Mouse (Mus musculus) kidney, adult 8-10 months (tissue): ENCODE measurements around the gene Tmem117.

ENCODE experiments used
- DNase-seq, 2 experiments: peaks; one replicate each; pipeline ENCODE4 v3.0.0; 2022

Gene Tmem117

DNA sequence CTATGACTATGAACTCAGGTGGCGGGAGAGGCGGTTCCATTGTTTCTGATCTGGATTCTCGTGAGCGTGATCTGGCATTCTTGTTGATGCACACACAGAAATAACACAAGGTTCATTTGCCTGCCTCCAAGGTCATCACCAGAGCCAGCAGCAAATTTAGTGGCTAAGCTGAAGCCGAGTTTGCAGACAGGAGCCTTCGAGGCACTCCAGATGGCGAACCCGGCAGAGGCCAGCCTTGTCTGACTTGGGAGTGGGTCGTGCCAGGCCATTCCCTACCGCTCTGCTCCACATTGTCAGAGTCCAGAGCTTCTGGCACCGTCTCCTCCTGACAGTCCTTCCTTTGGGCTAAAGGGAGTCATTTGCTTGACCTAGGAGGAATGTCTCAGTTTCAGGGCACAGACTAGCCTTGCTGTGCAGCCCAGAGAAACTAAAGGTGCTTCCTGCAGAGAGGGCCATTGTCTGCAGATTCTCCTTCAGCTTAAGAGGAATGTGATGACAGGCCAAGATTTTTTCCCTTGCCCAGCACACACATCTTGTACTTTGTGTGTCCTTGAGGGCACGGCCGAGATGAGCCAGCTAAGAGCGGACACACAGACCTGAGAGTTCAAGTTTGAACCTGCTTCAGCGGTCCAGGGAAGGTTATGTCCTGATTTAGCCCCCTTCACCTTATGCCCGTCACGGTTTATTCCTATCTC lies 20.2 kb downstream of the Tmem117 start:
- peak; percentile 26 to 41 for DNase-seq

DNA sequence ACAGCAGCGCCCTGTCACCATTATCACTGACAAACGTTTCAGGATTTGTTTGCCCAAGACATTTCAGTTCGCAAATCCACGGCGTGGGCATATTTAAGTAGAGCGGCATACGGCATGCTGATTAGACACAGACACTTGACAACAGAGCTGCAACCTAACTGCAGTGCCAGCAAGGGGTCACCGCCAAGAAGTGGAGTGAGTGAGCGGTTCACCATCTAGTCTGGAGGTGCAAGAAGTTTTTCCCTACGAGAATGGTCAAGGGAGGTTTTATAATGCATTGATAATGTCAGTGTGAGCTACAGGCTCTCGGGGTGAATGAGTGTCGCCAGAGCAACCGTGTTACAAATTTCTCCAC lies 20.7 kb downstream of the Tmem117 start:
- DNase-seq = no peak

DNA sequence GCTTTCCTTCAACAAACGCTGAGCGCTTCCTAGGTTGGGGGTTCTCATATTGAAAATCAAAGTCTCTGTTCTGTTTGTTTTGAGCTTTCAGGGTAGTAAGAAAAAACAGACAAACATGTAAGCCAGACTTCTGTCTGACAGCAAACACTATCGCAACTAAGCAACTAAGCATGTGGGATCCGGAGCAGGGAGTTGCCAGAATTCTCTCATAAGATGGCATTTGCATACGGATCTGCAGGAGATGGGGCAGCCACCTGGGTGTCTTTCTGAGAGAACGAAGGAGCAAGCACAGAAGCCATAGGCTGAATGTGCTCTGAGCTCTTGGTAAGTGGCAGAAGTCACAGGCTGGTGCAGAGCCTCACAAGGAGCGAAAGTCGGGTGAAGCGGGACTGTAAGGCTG lies 22.3 kb downstream of the Tmem117 start:
- DNase-seq = no peak

DNA sequence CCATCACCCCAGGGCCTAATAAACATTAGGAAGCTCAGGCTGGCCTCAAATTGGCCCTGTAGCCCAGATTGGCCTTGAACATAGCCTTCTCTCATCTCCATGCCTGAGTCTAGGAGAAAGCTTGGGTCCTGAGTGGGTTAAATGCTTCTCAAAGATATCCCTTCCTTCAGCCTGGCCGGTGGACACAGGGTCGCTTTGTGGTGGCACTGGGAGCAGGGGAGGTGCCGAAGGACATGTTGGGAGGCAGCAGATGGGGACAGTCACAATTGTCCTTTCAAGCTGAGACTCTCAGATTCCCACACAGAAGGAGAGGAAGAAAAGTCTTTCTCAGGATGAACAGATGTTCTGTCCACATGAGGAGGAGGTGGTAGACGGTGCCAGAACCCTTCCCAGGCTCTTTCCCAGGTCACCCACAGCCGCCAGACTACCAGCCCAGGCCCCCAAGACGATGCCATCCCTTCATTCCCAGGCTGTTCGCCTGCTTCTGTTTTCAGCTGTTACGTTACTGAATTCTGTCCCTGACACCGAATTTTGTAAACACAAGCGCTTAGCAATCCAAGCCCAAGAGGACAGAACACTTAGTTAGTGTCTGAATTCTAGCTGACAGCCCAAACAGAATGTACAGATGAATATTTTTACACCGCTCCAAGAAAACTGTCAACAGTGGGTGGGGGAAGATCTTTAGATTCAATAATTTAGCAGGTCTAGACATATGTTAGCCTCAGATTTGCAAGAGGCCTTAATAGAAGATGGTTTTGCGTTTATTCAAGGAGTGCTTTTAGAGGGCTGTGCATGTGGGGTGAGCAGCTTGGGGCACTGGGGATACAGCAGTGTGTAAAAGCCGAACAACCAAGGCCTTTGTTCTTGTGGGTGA lies 23.2 kb downstream of the Tmem117 start:
- DNase-seq = no peak

DNA sequence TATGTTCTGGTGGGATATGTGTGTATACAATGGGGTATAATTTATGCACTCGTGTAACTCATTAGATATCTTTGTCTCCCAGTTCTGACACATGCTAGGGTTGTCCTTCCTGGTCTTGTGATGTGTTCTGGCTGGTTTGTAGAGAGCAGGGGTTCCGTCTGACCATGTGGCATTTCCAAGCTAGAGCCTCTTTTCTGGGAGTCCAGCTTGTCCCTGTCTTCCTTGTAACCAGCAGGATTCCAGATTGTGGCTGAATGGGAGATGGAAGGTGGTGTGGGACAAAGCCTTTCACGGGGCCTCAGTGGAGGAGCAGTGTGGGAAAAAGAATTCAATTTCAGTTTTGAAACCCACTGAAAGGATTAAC lies 23.8 kb downstream of the Tmem117 start:
- DNase-seq = no peak

DNA sequence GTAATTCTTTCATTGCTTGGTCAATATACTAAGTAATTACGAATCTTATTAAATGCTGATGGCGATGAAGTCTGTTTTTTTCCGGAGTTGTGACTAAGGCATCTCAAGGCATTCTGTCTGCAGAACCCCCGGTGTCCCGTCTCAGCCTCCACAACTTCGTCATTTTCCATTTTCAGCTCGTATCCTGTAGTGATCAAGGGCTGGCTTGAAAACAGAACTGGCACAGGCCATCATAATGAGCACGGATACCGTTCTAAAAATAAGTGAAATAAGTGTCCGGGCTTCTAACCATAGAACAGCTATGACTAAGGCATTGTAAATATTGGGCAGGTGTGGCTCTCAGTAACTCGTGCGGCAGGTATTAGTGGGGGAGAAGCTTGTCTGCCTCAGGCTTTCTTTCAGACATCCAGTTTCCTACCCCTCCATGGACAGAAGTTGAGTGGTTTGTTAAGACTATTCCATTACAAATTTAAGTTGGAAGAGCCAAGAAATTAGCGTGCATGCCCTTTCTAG lies 26.8 kb downstream of the Tmem117 start:
- no peak for DNase-seq

DNA sequence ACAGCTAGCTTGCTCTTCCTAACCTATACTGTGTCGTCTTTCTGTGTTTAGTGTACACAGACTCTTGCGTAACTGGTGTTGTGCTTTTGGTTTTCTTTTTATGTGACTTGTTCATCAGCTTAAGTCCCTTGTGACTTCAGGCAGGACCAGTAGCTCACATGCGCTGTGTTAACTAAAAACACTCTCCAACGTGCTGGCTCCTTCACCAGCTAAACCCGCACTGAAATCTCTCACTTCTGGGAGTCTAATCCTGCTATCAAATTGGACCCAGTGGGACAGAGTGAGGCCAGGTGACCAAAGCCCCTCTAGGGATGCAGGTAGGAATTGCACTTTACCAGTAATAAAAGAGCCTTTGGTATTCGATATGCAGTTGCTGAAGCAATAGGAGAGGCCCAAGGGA lies 28.9 kb downstream of the Tmem117 start:
- no peak for DNase-seq

DNA sequence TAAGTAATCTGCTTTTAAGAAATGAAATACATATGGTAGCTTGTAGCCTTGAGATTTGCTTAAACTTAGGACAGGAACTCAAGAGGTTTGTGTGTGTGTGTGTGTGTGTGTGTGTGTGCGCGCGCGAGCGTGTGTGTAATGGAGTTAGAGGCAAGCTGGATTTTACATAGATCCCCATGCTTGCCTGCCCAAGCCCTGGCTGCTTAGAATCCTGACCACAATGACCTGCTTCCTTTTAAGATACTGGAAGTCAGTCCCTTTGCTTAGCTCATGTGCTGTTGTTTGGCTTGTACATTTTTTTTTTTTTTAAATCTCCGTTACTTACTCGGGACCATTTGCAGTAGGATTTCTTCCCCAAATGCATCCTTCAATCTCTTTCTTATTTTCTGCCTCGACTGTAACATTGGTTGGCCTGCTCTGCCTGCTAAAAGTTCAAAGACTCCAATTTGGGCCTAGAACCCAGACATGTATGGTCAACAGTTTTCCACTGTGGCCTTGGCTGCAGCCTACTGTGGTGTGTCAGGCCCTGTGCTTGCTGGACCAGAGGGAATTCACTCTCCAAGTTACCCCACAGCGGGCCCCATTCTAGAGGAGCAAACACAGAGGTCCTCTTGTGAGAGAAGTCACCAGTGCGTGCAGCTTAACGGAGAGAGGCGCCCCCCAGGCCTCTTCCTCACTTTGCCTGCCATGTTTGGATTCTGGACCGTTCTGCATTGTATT lies 29.5 kb downstream of the Tmem117 start:
- no peak for DNase-seq

DNA sequence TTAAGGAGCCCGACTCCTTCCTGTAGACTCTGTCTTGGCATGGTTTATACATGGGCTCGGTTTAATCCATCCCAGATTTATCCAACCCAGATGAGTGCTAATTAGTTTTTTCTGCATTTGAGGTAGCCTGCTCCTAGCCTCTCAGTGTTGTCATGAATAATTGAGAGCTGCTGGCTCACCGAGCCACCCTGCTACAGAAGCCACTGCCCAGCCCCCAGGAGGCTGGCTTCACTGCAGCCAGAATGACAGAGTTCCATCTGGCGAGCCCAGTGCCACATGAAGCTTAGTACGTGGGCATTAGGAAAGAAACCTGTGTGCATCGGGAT lies 30.0 kb downstream of the Tmem117 start:
- DNase-seq = no peak

DNA sequence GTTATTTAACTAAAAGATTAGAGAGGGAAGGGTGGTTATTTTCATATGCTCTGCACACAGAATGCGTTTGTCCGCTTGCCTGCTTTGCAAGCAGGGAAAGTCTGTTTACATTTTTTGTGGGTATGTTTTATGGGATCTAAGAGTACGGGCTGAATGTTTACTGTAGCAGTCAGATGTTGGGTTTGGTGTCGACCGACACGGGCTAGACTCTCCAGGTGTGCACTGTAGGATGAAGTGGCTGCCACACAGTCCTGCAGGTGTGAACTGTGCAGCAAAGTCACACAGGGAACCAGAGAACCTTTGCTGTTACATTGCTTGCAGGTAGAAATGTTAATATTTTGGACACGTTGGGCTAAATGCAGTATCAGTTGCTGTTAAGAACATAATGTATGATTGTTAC lies 31.9 kb downstream of the Tmem117 start:
- DNase-seq = no peak

DNA sequence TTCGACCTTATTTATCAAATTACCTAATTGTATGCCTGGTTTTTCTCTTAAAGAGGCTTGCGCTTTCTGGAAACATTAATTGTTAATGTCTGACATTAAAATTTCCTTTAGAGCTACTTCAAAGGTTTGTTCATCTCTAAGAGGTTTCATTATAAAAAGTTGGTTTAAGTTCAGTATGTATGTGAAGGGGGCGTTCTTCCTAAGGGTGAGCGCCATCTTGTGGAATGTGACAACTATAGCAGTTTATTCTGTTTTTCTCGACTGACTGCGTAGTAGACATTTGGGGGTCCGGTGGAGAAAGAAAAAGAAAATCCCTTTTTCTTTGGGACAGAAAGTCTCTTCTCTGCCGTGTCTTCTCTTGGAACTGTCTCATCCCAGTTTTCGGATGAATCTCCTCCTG lies 32.4 kb downstream of the Tmem117 start:
- no peak for DNase-seq

DNA sequence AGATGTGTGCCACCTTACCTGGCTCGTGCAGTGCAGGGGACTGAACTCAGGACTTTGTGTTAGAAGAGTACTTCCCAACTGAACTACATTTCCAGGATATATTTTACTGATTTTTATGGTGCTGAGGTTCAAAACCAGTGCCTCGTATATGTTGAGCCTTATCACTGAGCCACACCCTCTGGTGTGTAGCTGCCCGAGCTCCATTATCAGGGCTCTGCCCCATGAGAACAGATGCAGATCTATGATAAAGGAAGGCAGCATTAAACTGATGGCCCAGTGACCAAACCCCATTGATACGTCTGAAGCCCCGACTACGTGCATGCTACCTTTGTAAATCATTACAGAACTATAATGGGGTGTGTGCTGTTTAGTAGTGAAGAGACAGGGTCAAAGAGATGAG lies 35.6 kb downstream of the Tmem117 start:
- no peak for DNase-seq

DNA sequence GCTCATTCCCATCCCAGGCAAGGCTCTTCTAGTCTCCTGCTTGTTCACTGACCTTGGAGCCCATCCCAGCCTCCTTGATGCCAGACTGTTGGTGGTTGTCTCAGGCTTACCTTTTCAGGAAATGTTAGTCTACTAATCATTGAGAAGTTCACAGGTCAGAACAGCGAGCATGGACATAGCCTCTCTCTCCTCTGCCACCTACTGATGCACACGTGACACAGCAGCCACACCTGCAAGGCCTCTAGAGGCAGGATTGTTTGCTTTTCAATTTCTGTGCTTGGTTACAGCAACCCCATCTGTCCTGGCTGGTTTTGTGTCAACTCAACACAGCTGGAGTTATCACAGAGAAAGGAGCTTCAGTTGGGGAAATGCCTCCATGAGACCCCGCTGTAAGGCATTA lies 52.1 kb downstream of the Tmem117 start:
- no peak for DNase-seq

DNA sequence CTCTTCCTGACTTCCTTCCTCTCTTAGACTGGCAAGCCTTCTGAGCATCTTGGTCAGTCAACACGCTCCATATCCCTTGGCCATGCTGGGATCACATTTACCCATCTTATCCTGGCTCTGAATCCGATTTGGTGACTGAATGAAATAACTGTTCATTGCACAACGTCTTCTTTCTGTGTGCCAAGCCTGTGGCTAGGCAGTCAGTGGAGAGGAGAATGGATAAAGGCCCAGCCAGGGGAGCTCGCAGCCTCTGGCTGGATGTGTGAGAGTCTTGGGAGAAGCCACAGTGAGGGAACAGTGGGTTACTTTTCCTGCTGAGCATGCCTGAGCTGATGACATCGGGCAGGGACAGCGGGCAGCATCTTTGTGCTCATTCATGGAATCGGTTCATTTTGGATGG lies 55.2 kb downstream of the Tmem117 start:
- no peak for DNase-seq

DNA sequence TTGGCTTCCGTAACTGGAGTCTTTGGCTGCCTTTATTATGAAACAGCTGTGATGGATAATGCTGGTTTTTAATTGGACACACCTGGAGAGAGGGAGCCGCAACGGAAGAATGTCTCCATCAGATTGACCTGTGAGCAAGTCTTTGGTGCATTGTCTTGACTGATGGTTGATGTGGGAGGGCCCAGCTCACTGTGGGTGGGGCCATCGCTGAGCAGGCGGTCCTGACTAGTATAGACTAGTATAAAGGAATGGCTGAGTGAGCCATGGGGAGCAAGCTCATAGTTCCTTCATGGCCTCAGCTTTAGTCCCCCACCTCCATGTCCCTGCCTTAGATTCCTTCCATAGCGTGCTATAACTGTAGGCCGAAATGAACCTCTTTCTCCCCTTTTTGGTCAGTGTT lies 58.1 kb downstream of the Tmem117 start:
- DNase-seq = no peak

DNA sequence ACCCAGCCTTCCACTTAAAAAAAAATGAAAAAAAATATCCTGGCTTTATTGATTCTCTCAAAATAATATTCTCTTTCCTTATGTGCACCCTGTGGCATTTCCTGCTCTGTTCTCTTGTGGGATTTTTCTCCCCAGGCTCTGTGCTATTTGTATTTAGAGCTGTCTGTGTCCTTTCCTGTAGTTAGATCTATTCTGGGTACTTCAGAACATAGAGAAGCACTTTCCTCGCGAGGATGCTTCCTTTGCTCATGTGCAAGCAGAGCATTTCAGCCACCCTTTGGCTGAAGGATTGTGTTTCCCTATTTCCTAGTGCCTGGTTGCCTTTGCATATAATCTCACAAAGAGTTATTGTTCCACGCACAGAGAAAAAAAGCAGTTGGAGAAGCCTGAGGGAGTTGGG lies 58.6 kb downstream of the Tmem117 start:
- DNase-seq = no peak

DNA sequence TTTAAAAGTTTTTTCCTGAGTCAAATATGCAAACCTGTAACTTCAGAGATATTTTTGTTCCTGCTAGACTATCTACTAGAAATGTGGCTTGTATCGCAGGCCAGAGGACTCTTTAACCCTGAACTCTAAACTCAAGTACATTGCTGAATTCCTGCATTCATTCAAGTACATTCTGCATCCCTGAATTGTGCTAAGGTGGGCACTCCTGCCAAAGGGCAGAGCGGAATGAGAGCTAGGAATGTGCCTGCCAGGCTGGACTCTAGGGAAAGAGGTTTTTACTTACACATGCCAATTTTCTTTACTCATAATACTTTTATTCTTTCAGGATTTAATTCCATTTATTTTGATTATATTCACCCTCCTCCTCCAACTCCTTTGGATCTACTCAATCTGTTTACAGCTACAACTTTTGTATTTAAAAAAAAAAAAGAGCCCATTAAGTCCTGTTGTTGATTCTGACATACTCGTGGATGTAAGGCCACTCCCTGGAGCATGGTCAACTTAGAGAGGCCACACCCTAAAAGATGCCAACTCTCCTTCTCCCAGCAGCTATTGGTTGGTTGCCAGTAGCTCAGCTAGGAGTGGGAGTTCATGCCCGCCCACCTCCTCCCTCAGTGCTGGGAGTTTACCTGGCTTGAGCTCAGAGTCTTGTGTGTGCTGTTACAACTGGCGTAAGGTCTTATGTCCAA lies 60.3 kb downstream of the Tmem117 start:
- no peak for DNase-seq

DNA sequence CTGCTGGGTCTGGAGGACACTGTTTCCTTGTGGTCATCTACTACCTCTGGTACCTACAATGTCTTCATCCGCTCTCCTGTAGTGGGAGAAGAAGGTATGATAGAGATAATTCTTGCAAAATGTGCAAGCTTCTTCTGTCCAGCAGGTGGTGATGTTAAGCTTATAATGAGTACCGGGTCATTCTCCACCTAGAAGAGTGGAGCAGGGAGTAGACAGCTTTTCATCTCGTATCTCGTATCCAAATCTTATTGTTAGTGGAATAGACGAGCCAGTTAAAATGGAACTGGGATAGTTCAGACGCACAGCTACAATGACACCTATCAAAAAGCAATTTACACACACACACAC lies 60.8 kb downstream of the Tmem117 start:
- DNase-seq = no peak

DNA sequence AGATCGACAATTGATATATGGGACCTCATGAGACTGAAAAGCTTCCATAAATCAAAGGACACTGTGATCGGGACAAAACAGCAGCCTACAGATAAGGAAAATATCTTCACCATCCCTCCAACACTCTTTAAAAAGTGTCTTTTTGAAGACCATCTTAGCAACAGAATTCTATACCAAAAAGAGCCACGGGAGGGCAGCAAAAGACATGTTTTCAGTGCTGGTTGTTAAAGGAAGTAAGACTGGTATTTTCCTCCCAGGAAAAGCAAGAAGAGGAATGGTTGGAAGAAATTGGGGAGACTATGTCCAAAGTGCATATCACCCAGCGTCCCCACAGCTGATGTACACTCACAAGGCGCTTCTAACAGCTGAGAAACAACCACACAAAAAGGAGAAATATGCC lies 93.7 kb downstream of the Tmem117 start:
- DNase-seq = peak; percentile 13 to 59

DNA sequence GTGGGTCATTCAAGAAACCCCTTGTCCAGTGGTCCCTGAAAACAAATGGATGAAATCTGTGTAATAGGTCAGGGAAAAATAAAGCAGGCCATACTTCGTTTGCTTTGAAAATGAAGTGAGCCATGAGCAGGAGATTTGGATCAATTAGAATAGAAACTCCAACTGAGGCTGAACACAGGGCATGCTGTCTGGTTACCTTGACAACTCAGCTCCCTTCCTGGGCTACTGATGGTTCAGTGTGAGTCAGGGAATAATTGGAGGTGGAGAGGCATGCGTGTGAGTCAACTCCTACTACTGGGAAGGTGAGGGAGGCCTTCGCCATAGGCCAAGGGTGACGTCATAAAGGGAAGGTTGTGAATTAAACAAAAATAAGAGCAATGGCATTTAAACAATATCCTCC lies 103.1 kb downstream of the Tmem117 start:
- DNase-seq = no peak

DNA sequence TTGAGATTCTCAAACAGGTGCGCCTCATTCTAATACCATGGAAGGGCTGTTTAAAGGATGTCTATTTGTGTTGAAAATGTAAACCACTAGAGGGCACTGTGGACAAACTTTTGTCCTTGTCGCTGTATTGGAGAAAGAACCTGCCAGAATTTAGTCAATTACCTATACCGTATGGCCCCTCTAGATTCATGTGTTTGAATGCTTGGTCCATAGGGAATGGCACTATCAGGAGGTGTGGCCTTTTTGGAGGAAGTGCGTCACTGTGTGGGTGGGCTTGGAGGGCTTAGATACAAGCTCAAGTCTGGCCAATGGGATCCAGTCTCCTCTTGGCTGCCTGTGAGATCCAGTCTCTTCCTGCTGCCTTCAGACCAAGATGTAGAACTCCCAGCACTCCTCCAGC lies 140.2 kb downstream of the Tmem117 start:
- peak in 1 of 2 experiments; percentile 3 for DNase-seq

DNA sequence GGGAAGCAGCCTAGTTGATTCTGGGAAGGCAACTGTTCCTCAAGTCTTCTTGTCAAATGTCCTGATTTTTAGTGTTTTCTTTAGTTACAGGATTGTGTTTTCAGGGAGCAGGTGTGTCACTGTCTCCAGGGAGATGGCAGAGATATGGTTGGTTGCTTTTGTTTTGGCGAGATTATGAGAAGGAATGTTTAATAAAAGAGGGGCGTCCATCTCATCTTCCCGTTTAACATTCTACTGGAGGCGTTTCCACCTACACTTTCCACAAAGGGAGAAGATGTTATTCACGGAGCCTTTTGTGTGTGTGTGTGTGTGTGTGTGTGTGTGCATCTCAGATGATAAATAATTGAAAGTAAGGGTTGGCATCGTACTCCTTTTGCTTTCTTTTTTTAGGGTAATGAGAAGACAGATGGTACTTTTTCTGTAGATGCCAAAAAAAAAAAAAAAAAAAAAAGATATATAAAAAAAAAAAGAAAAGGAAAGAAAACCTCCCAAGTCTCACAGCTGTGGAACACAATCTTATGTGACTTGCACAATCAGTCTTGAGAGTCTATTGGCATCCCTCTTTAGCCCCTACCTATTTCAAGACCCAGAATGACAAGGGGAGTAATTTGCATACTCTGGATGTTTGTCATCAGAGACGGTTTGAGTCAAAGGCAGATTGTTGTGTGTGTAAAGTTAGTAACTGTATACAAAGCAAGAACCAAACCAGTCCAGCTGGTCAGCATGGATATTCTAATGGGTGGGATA lies 142.0 kb downstream of the Tmem117 start:
- DNase-seq = no peak

DNA sequence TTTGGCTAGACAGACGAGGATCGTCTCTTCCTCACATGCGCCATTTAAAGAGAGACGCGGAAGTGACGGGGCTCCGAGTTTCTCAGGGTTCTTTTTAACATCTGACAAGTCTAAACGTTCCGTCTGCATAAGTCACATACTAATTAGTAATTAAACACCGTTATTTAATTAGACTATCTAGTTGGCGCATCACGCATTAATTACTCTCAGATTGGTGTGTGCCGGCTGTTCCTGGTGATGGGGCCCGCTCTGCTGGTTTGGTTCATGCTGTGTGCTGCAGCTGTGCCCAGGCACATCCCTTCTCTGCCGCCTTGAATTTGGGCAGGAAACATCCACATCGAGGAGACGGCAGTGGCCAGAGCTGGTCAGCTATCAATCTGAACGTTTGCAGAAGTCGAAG lies 142.7 kb downstream of the Tmem117 start:
- DNase-seq = no peak
